Mouse (Mus musculus) central nervous system, embryonic 14 days (tissue): ENCODE data around the gene Hspb6. TPM values are rescaled to one million over a fixed set of nuclear protein-coding genes. Genes with fewer than 3 reads are reported as not detected.

Experiments used
- polyA plus RNA-seq: library from polyadenylated mRNA; depleted of rRNA; stranded (reverse); fragments of >200 nt; gene quantifications from 2 replicates; pipeline ENCODE4 v1.2.3, GENCODE M21; 2012; rRNA removed

Hspb6 gene
- polyA plus RNA-seq: 7.7 and 8.1 TPM in 2 replicates

GRCm38 (mm10) chr7:30552102-30553020, at the start of gene Hspb6, which contains the start of gene Proser3:
Hspb6 (plus strand) TSS chr7:30552178.
Proser3 (minus strand) TSS chr7:30552299.

DNA sequence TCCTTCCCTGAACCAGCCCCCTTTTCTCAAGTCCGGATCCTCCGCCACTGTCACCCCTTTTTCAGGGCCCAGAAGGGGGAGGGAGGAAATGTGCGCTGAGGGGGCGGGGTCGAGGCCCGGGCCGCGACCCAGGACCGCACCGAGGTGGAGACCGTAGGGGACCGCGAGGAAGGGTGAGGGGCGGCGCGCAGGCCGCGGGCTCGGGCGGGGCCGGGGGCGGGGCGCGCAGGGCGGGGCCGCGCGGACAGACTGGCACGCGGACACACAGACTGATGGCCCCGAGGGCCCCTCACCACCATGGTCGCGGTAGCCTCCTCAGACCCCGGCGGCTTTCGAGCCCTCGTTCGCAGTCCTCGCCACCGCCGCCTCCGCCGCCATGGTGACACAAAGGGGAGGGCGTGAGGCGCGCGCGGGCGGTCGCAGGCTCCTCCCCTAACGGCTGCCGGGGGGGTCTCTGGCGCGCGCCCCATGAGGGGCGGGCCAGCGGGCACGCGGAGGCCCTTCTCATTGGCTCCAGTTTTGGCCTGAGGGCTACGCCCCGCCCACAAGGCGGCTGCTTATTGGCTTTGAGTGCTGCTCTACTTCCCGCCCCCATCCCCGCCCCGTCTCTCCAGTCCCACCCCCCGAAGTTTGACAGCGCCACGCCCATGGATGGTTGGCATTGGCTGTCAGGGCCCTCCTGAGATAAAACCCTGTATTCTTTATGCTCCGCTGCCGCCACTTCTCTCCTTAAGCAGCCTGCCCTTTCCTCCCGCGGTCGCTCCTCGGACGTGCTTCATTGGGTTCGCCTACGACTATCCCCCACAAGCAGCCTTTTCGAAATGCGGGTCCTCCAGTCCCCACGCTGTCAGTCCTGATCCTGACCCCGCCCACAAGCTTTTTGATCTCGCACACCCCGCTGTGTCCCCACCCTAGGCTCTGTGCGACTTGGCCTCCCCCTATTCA, 17.1 kb upstream of the Hspb6 start, which contains the start of gene Arhgap33:
TSS of gene Arhgap33 (minus strand) at position 428 of the 945 bp plus-strand sequence.

GRCm38 (mm10) chr7:30559443-30559954, 7.5 kb downstream of the Hspb6 start, which contains the start of gene Lin37:
Lin37 (minus strand) TSS chr7:30559838.

GRCm38 (mm10) chr7:30563117-30563905, 11.3 kb downstream of the Hspb6 start, which contains the start of the genes U2af1l4, Gm49396 and Psenen:
U2af1l4 (plus strand) TSS chr7:30563301.
Gm49396 (plus strand) TSS chr7:30563344.
Psenen (minus strand) TSS chr7:30563627.

DNA sequence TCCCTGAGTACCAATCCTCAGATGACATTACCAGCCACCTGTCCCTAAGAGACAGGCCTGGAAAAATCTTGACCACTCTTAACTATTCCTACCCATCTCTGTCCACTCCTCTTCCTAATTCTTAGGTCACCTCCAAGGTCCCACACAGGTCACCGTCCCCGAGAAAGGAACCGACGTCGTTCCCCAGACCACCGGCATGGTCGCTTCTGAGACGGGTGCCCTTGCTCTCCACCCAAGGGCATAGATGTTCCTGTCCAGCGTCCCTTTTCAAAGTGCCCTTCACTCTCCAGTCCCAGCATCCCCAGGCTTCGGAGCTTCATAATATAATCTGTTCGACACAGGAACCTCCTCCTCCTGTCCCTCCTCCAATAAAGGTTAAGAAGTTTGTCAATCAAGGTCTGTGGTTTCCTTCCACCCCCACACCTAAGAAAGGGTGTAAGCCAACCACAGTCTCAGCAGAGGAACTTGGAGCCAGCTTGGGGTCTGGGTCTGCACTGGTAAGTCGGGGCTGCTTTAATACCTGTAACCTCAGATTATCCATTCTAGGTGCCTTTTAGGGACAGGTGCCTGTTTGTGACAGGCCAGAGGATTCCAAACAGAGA, 13.1 kb downstream of the Hspb6 start, which contains the start of gene Igflr1:
TSS of gene Igflr1 (plus strand) at position 458 of the 602 bp plus-strand sequence.

GRCm38 (mm10) chr7:30588676-30589434, 36.9 kb downstream of the Hspb6 start, which contains the start of gene Kmt2b:
Kmt2b (minus strand) TSS chr7:30588726.

GRCm38 (mm10) chr7:30598786-30599185, 46.8 kb downstream of the Hspb6 start, which contains the start of gene Zbtb32:
Zbtb32 (minus strand) TSS chr7:30598909.

Other genes with a start within 250 kb of the Hspb6 start
- 139 and 146 TPM in 2 replicates for gene Alkbh6, start 243.5 kb upstream of the Hspb6 start, polyA plus RNA-seq
- 31.1 and 59.8 TPM in 2 replicates for gene Syne4, start 237.4 kb upstream of the Hspb6 start, polyA plus RNA-seq
- 0.53 and 0.69 TPM in 2 replicates for gene E130208F15Rik, start 230.4 kb upstream of the Hspb6 start, polyA plus RNA-seq
- gene Sdhaf1, start 228.3 kb upstream of the Hspb6 start, polyA plus RNA-seq: 21.2 and 23.7 TPM in 2 replicates
- gene Lrfn3, start 189.4 kb upstream of the Hspb6 start, polyA plus RNA-seq: 21.5 and 22.5 TPM in 2 replicates
- gene Tyrobp, start 138.4 kb upstream of the Hspb6 start, polyA plus RNA-seq: 28.6 and 28.9 TPM in 2 replicates
- gene Hcst, start 132.3 kb upstream of the Hspb6 start, polyA plus RNA-seq: 0.79 and 0.81 TPM in 2 replicates
- gene Nfkbid, start 130.4 kb upstream of the Hspb6 start, polyA plus RNA-seq: 2.7 TPM in 2 replicates
- gene Aplp1, start 106.6 kb upstream of the Hspb6 start, polyA plus RNA-seq: 419 and 440 TPM in 2 replicates
- gene Kirrel2, start 94.5 kb upstream of the Hspb6 start, polyA plus RNA-seq: 1.2 and 1.9 TPM in 2 replicates
- 1.2 and 2.2 TPM in 2 replicates for gene Nphs1, start 93.9 kb upstream of the Hspb6 start, polyA plus RNA-seq
- not detected in 2 replicates for gene Prodh2, start 58.6 kb upstream of the Hspb6 start, polyA plus RNA-seq
- 224 and 228 TPM in 2 replicates for gene Arhgap33, start 17.1 kb upstream of the Hspb6 start, polyA plus RNA-seq
- 24.6 and 24.9 TPM in 2 replicates for gene Proser3, start 121 bp downstream of the Hspb6 start, polyA plus RNA-seq
- gene Lin37, start 7.7 kb downstream of the Hspb6 start, polyA plus RNA-seq: 51.4 and 53.4 TPM in 2 replicates
- 90.6 and 105 TPM in 2 replicates for gene U2af1l4, start 11.1 kb downstream of the Hspb6 start, polyA plus RNA-seq
- 6.8 and 8.1 TPM in 2 replicates for gene Gm49396, start 11.2 kb downstream of the Hspb6 start, polyA plus RNA-seq
- gene Psenen, start 11.4 kb downstream of the Hspb6 start, polyA plus RNA-seq: 130 and 143 TPM in 2 replicates
- 7.5 and 8.5 TPM in 2 replicates for gene Igflr1, start 13.2 kb downstream of the Hspb6 start, polyA plus RNA-seq
- 69.9 and 74.4 TPM in 2 replicates for gene Kmt2b, start 36.5 kb downstream of the Hspb6 start, polyA plus RNA-seq
- gene Zbtb32, start 46.7 kb downstream of the Hspb6 start, polyA plus RNA-seq: 0.18 and 0.21 TPM in 2 replicates
- 2.3 and 2.6 TPM in 2 replicates for gene Upk1a, start 60.7 kb downstream of the Hspb6 start, polyA plus RNA-seq
- gene Cox6b1, start 74.0 kb downstream of the Hspb6 start, polyA plus RNA-seq: 788 and 848 TPM in 2 replicates
- not detected in 2 replicates for gene Etv2, start 83.7 kb downstream of the Hspb6 start, polyA plus RNA-seq
- gene Rbm42, start 98.1 kb downstream of the Hspb6 start, polyA plus RNA-seq: 91.4 and 95.2 TPM in 2 replicates
- 35.7 and 41.2 TPM in 2 replicates for gene Haus5, start 112.8 kb downstream of the Hspb6 start, polyA plus RNA-seq
- not detected in 2 replicates for gene Pmis2, start 119.4 kb downstream of the Hspb6 start, polyA plus RNA-seq
- gene 2200002J24Rik, start 146.7 kb downstream of the Hspb6 start, polyA plus RNA-seq: not detected in 2 replicates
- gene Atp4a, start 160.0 kb downstream of the Hspb6 start, polyA plus RNA-seq: 1.4 and 1.6 TPM in 2 replicates
- gene Tmem147, start 177.4 kb downstream of the Hspb6 start, polyA plus RNA-seq: 182 and 186 TPM in 2 replicates
- gene Gapdhs, start 191.5 kb downstream of the Hspb6 start, polyA plus RNA-seq: 0.09 and 0.11 TPM in 2 replicates
- 5.6 and 7.5 TPM in 2 replicates for gene Sbsn, start 199.3 kb downstream of the Hspb6 start, polyA plus RNA-seq
- gene Dmkn, start 211.6 kb downstream of the Hspb6 start, polyA plus RNA-seq: 0.93 and 11.3 TPM in 2 replicates
- gene Krtdap, start 235.7 kb downstream of the Hspb6 start, polyA plus RNA-seq: 0.44 and 18.8 TPM in 2 replicates